Comparison of ENCODE assay signal across 28 mouse cellular contexts in the genomic region with DNA sequence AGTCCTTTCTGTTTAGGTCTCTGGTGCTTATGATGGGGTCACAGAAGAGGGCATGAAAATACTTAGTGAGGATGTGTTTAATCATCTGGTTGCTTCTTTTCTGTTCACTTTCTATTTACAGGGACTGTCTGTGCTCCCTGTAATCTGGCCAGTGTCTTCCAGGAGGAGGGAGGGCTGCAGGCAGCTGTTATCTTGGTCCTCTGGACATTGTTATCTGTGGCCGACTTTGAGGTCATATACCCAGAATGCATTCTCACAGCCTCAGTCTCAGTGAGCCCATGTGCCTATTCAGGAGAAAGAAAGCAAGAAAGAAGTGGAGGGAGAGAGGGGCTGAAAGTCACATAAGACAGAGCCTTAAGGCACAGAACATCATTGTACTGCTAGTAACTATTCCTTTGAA. TPM values are rescaled to one million over a fixed set of nuclear protein-coding genes. Genes with fewer than 3 reads are reported as not detected.
A peak's percentile ranks its signal among the peaks of the same experiment; 100 is the strongest.
DNase-seq lines count a peak whose midpoint lies in the region; ATAC-seq lines count a peak whose summit lies in the region.
"Had no signal": no experiment of that assay in that cellular context is flagged by ENCODE, and none has a peak within 500 bp of the region (broad histone marks: within the 10 kb centered on the region; RNA-seq: fewer than 3 reads in every experiment).

No protein-coding gene starts in this region.

- peaks cover 16% of the 10 kb centered on the region for H3K4me1 ChIP-seq in heart, embryonic 11.5 days (ENCODE audit: control insufficient read depth, insufficient read depth, low read length)
- H3K4me1 ChIP-seq in liver, embryonic 13.5 days (replicated peaks): peaks cover 22% of the 10 kb centered on the region
- H3K4me1 ChIP-seq: embryonic facial prominence, embryonic 15.5 days; limb, embryonic 10.5 days had no signal

- DNase-seq in heart, postnatal 36 days: no peak
- DNase-seq in testis, postnatal 14 days (ENCODE audit: low spot score): peak; percentile 67
- DNase-seq in testis, postnatal 10 days (ENCODE audit: low spot score): no peak
- peak; percentile 32 for DNase-seq in liver, embryonic 13.5 days
- no peak for DNase-seq in lung, adult 18-20 months
- DNase-seq in spleen, postnatal 14 days (ENCODE audit: low spot score in 2 of 2): no peak
- DNase-seq: B cell, adult 2 months; cerebellum, adult 2 months; cerebellum, postnatal 25 days; gastrocnemius, postnatal 14 days; kidney, adult 18-20 months; kidney, postnatal 10 days; retina, postnatal 1 day; right cerebral cortex, postnatal 25 days; thymus, adult 18-20 months; thymus, postnatal 4 days had no signal

- intact Hi-C loops in heart, postnatal 36 days (cut with DNase I): loop anchor here (5.0 kb wide), 1 partner anchor 49 kb away; no protein-coding TSS in a partner anchor

- H3K4me3 ChIP-seq in heart, embryonic 11.5 days (ENCODE audit: low read depth, low read length): no peak overlapping the region
- no peak overlapping the region for H3K4me3 ChIP-seq in liver, embryonic 13.5 days (replicated peaks)
- H3K4me3 ChIP-seq: embryonic facial prominence, embryonic 15.5 days; forebrain, embryonic 10.5 days; limb, embryonic 10.5 days; neural tube, embryonic 15.5 days had no signal

- WGBS in heart, embryonic 11.5 days (ENCODE audit: insufficient replicate concordance): 5% methylated on average over 1 of the region's 1 CpGs
- WGBS in liver, embryonic 13.5 days (ENCODE audit: insufficient replicate concordance): 6% methylated on average over 1 of the region's 1 CpGs

- 0 out of 2 replicates have a peak, but pooled peaks have one; percentile 57 for ATAC-seq in heart, embryonic 11.5 days (replicated peaks; ENCODE audit: insufficient number of reproducible peaks, low FRiP score, low TSS enrichment)
- ATAC-seq in liver, embryonic 13.5 days (ENCODE audit: low read depth): peak; percentile 82
- ATAC-seq: activated CD4-positive, CD25-positive, alpha-beta regulatory T cell, adult 4 months; forebrain, embryonic 16.5 days; inflammation-experienced regulatory T-cells, adult 6 months had no signal

- no peak overlapping the region for H3K4me2 ChIP-seq in heart, embryonic 11.5 days
- no peak overlapping the region for H3K4me2 ChIP-seq in liver, embryonic 13.5 days
- H3K4me2 ChIP-seq: embryonic facial prominence, embryonic 15.5 days; hindbrain, embryonic 14.5 days; midbrain, embryonic 11.5 days; neural tube, embryonic 15.5 days had no signal

- no peak overlapping the region; the same call in 1 of the 2 replicates for H3K27ac ChIP-seq in heart, embryonic 11.5 days (ENCODE audit: low read depth, low read length)
- H3K27ac ChIP-seq in liver, embryonic 13.5 days: no peak overlapping the region
- H3K27ac ChIP-seq: embryonic facial prominence, embryonic 15.5 days; forebrain, embryonic 10.5 days; hindbrain, embryonic 14.5 days; limb, embryonic 10.5 days; macrophage; neural tube, embryonic 15.5 days had no signal

- H3K9ac ChIP-seq in heart, embryonic 11.5 days (ENCODE audit: low read depth, low read length): no peak overlapping the region
- H3K9ac ChIP-seq in liver, embryonic 13.5 days: no peak overlapping the region
- H3K9ac ChIP-seq: embryonic facial prominence, embryonic 15.5 days; hindbrain, embryonic 14.5 days; neural tube, embryonic 15.5 days had no signal

- no peaks in the 10 kb centered on the region for H3K9me3 ChIP-seq in heart, embryonic 11.5 days (replicated peaks; ENCODE audit: control insufficient read depth, low read length)
- H3K9me3 ChIP-seq in liver, embryonic 13.5 days (replicated peaks): peaks cover 6% of the 10 kb centered on the region
- H3K9me3 ChIP-seq: embryonic facial prominence, embryonic 15.5 days; forebrain, embryonic 10.5 days; limb, embryonic 10.5 days; neural tube, embryonic 15.5 days had no signal

- H3K27me3 ChIP-seq in heart, embryonic 11.5 days (ENCODE audit: control insufficient read depth, insufficient read depth, low read length): no peaks in the 10 kb centered on the region
- H3K27me3 ChIP-seq in liver, embryonic 13.5 days: peaks cover 3% of the 10 kb centered on the region; the same call in 1 of the 2 replicates
- H3K27me3 ChIP-seq: embryonic facial prominence, embryonic 15.5 days; neural tube, embryonic 15.5 days had no signal

- no peaks in the 10 kb centered on the region for H3K36me3 ChIP-seq in heart, embryonic 11.5 days (ENCODE audit: control insufficient read depth, insufficient read depth, low read length)
- H3K36me3 ChIP-seq in liver, embryonic 13.5 days: no peaks in the 10 kb centered on the region
- H3K36me3 ChIP-seq: embryonic facial prominence, embryonic 15.5 days; forebrain, embryonic 10.5 days; limb, embryonic 10.5 days; neural tube, embryonic 15.5 days had no signal

RNA-seq across cellular contexts. Expression of a gene that starts 19.4 kb away (rescaled TPM):
- polyA plus RNA-seq in heart, embryonic 11.5 days (2014; fragmentation: Nextera tagmentation; extraction: Ambion mirVana): 39.1 and 40.1 TPM in 2 replicates
- total RNA-seq in heart, postnatal 36 days (2021): 10 to 100 TPM in 1 of 2 experiments, 1 to 10 TPM in 1; 9.7 to 11.0 TPM
- 5.3 and 5.9 TPM in 2 replicates for polyA plus RNA-seq in liver, embryonic 13.5 days (2015; fragmentation: Nextera tagmentation; extraction: Ambion mirVana)
- polyA plus RNA-seq: inflammation-experienced regulatory T-cells, adult 6 months; liver, adult 2 months; macrophage had no signal

Comparison
In these comparisons a context has a peak if more than half of its experiments do, and no peak if none do; other contexts are left out.
1. DNase-seq: peak in testis, postnatal 14 days (single experiment) and liver, embryonic 13.5 days (single experiment); none in heart, postnatal 36 days (0 of 2), testis, postnatal 10 days (single experiment), lung, adult 18-20 months (0 of 2) and spleen, postnatal 14 days (0 of 2).